Mouse (Mus musculus): ENCODE data around the gene Polg2. TPM values are rescaled to one million over a fixed set of nuclear protein-coding genes. Genes with fewer than 3 reads are reported as not detected.
A peak's percentile ranks its signal among the peaks of the same experiment; 100 is the strongest.

Gene Polg2
- polyA plus RNA-seq, 1 experiment from 2014 or later: 9.7 TPM

- H3K9ac ChIP-seq (replicated peaks; ENCODE audit: low read length): no peak overlapping the region
- no peaks in the 10 kb centered on the region for H3K27me3 ChIP-seq (ENCODE audit: insufficient read depth, low read length)
- WGBS: 96% methylated on average over 9 of the region's 9 CpGs
- peaks cover 83% of the 10 kb centered on the region for H3K36me3 ChIP-seq (ENCODE audit: insufficient read depth, low read length)
- ATAC-seq (ENCODE audit: low FRiP score, low TSS enrichment): no peak
- no peak overlapping the region for H3K4me3 ChIP-seq (ENCODE audit: low read length)
- no peak overlapping the region for H3K4me2 ChIP-seq (replicated peaks; ENCODE audit: low read depth, low read length)
- no peak overlapping the region for H3K27ac ChIP-seq (ENCODE audit: low read length)
- H3K9me3 ChIP-seq (ENCODE audit: low read length): peaks cover 5% of the 10 kb centered on the region; the same call in 1 of the 2 replicates
- no peaks in the 10 kb centered on the region for H3K4me1 ChIP-seq (ENCODE audit: insufficient read depth, low read length)
Measured at GRCm38 (mm10) chr11:106770195-106770974, 9.0 kb downstream of the Polg2 start.

GRCm38 (mm10) chr11:106767516-106767915, 11.8 kb downstream of the Polg2 start:
- H3K36me3 ChIP-seq (ENCODE audit: insufficient read depth, low read length): peaks cover 58% of the 10 kb centered on the region
- peaks cover 7% of the 10 kb centered on the region for H3K4me1 ChIP-seq (ENCODE audit: insufficient read depth, low read length)
- ATAC-seq (ENCODE audit: low FRiP score, low TSS enrichment): no peak
- H3K9ac ChIP-seq (replicated peaks; ENCODE audit: low read length): no peak overlapping the region
- H3K4me3 ChIP-seq (ENCODE audit: low read length): no peak overlapping the region
- peaks cover 5% of the 10 kb centered on the region; the same call in 1 of the 2 replicates for H3K9me3 ChIP-seq (ENCODE audit: low read length)
- 89% methylated on average over 4 of the region's 4 CpGs for WGBS
- no peak overlapping the region for H3K4me2 ChIP-seq (replicated peaks; ENCODE audit: low read depth, low read length)
- no peaks in the 10 kb centered on the region for H3K27me3 ChIP-seq (ENCODE audit: insufficient read depth, low read length)
- no peak overlapping the region for H3K27ac ChIP-seq (ENCODE audit: low read length)

GRCm38 (mm10) chr11:106766611-106767162, 12.7 kb downstream of the Polg2 start:
- Histone ChIP-seq H3K4me2 (replicated peaks; ENCODE audit: low read depth, low read length) (no peak overlapping the region), H3K9me3 (ENCODE audit: low read length) (peaks cover 5% of the 10 kb centered on the region; the same call in 1 of the 2 replicates), H3K27me3 (ENCODE audit: insufficient read depth, low read length) (no peaks in the 10 kb centered on the region), H3K4me3 (ENCODE audit: low read length) (no peak overlapping the region), H3K27ac (ENCODE audit: low read length) (no peak overlapping the region), H3K4me1 (ENCODE audit: insufficient read depth, low read length) (peaks cover 13% of the 10 kb centered on the region), H3K36me3 (ENCODE audit: insufficient read depth, low read length) (peaks cover 52% of the 10 kb centered on the region), H3K9ac (replicated peaks; ENCODE audit: low read length) (no peak overlapping the region)
- WGBS: 78% methylated on average over 4 of the region's 4 CpGs
- no peak for ATAC-seq (ENCODE audit: low FRiP score, low TSS enrichment)

- Histone ChIP-seq H3K4me3 (ENCODE audit: low read length) (no peak overlapping the region), H3K9ac (replicated peaks; ENCODE audit: low read length) (peak overlapping the region; percentile 34; the same call in 1 of the 2 replicates), H3K4me2 (replicated peaks; ENCODE audit: low read depth, low read length) (no peak overlapping the region), H3K36me3 (ENCODE audit: insufficient read depth, low read length) (peaks cover 21% of the 10 kb centered on the region), H3K27ac (ENCODE audit: low read length) (peak overlapping the region; percentile 79), H3K4me1 (ENCODE audit: insufficient read depth, low read length) (peaks cover 16% of the 10 kb centered on the region), H3K9me3 (ENCODE audit: low read length) (peaks cover 3% of the 10 kb centered on the region; the same call in 1 of the 2 replicates), H3K27me3 (ENCODE audit: insufficient read depth, low read length) (no peaks in the 10 kb centered on the region)
- 0 out of 2 replicates have a peak, but pooled peaks have one; percentile 5 for ATAC-seq (ENCODE audit: low FRiP score, low TSS enrichment)
- WGBS: 72% methylated on average over 9 of the region's 9 CpGs
Measured at GRCm38 (mm10) chr11:106762800-106763185, 16.5 kb downstream of the Polg2 start.

GRCm38 (mm10) chr11:106762139-106762799, 17.1 kb downstream of the Polg2 start:
- H3K4me3 ChIP-seq (ENCODE audit: low read length): no peak overlapping the region
- no peak overlapping the region; the same call in 1 of the 2 replicates for H3K9ac ChIP-seq (replicated peaks; ENCODE audit: low read length)
- peak overlapping the region; percentile 79 for H3K27ac ChIP-seq (ENCODE audit: low read length)
- H3K9me3 ChIP-seq (ENCODE audit: low read length): no peaks in the 10 kb centered on the region
- peaks cover 15% of the 10 kb centered on the region for H3K36me3 ChIP-seq (ENCODE audit: insufficient read depth, low read length)
- WGBS: 24% methylated on average over 5 of the region's 5 CpGs
- no peaks in the 10 kb centered on the region for H3K27me3 ChIP-seq (ENCODE audit: insufficient read depth, low read length)
- peaks cover 16% of the 10 kb centered on the region for H3K4me1 ChIP-seq (ENCODE audit: insufficient read depth, low read length)
- no peak overlapping the region for H3K4me2 ChIP-seq (replicated peaks; ENCODE audit: low read depth, low read length)
- peak; percentile 86 for ATAC-seq (ENCODE audit: low FRiP score, low TSS enrichment)

GRCm38 (mm10) chr11:106760511-106760910, 18.8 kb downstream of the Polg2 start:
- Histone ChIP-seq H3K36me3 (ENCODE audit: insufficient read depth, low read length) (no peaks in the 10 kb centered on the region; the same call in 1 of the 2 replicates), H3K27ac (ENCODE audit: low read length) (no peak overlapping the region), H3K9me3 (ENCODE audit: low read length) (no peaks in the 10 kb centered on the region), H3K4me3 (ENCODE audit: low read length) (no peak overlapping the region), H3K4me1 (ENCODE audit: insufficient read depth, low read length) (peaks cover 16% of the 10 kb centered on the region), H3K27me3 (ENCODE audit: insufficient read depth, low read length) (no peaks in the 10 kb centered on the region), H3K9ac (replicated peaks; ENCODE audit: low read length) (no peak overlapping the region), H3K4me2 (replicated peaks; ENCODE audit: low read depth, low read length) (no peak overlapping the region)
- no peak for ATAC-seq (ENCODE audit: low FRiP score, low TSS enrichment)
- 91% methylated on average over 5 of the region's 5 CpGs for WGBS

- H3K4me1 ChIP-seq (ENCODE audit: insufficient read depth, low read length): peaks cover 16% of the 10 kb centered on the region
- no peak for ATAC-seq (ENCODE audit: low FRiP score, low TSS enrichment)
- H3K27ac ChIP-seq (ENCODE audit: low read length): no peak overlapping the region
- 95% methylated on average over 3 of the region's 3 CpGs for WGBS
- no peaks in the 10 kb centered on the region for H3K36me3 ChIP-seq (ENCODE audit: insufficient read depth, low read length)
- no peak overlapping the region for H3K4me3 ChIP-seq (ENCODE audit: low read length)
- no peaks in the 10 kb centered on the region for H3K27me3 ChIP-seq (ENCODE audit: insufficient read depth, low read length)
- no peak overlapping the region for H3K9ac ChIP-seq (replicated peaks; ENCODE audit: low read length)
- no peak overlapping the region for H3K4me2 ChIP-seq (replicated peaks; ENCODE audit: low read depth, low read length)
- H3K9me3 ChIP-seq (ENCODE audit: low read length): no peaks in the 10 kb centered on the region
Measured at GRCm38 (mm10) chr11:106759028-106759427, 20.3 kb downstream of the Polg2 start.

- Histone ChIP-seq H3K4me2 (replicated peaks; ENCODE audit: low read depth, low read length) (no peak overlapping the region), H3K27ac (ENCODE audit: low read length) (no peak overlapping the region), H3K4me1 (ENCODE audit: insufficient read depth, low read length) (no peaks in the 10 kb centered on the region), H3K4me3 (ENCODE audit: low read length) (no peak overlapping the region), H3K9ac (replicated peaks; ENCODE audit: low read length) (no peak overlapping the region), H3K27me3 (ENCODE audit: insufficient read depth, low read length) (no peaks in the 10 kb centered on the region), H3K9me3 (ENCODE audit: low read length) (no peaks in the 10 kb centered on the region), H3K36me3 (ENCODE audit: insufficient read depth, low read length) (no peaks in the 10 kb centered on the region)
- ATAC-seq (ENCODE audit: low FRiP score, low TSS enrichment): no peak
- 47% methylated on average over 5 of the region's 5 CpGs for WGBS
Measured at GRCm38 (mm10) chr11:106755583-106755982, 23.8 kb downstream of the Polg2 start.

GRCm38 (mm10) chr11:106753314-106753713, 26.0 kb downstream of the Polg2 start:
- Histone ChIP-seq H3K4me3 (ENCODE audit: low read length) (no peak overlapping the region), H3K4me2 (replicated peaks; ENCODE audit: low read depth, low read length) (no peak overlapping the region), H3K9ac (replicated peaks; ENCODE audit: low read length) (no peak overlapping the region), H3K27ac (ENCODE audit: low read length) (no peak overlapping the region), H3K27me3 (ENCODE audit: insufficient read depth, low read length) (no peaks in the 10 kb centered on the region), H3K36me3 (ENCODE audit: insufficient read depth, low read length) (no peaks in the 10 kb centered on the region), H3K4me1 (ENCODE audit: insufficient read depth, low read length) (no peaks in the 10 kb centered on the region), H3K9me3 (ENCODE audit: low read length) (no peaks in the 10 kb centered on the region)
- ATAC-seq (ENCODE audit: low FRiP score, low TSS enrichment): no peak
- WGBS: 86% methylated on average over 6 of the region's 6 CpGs
